Mouse (Mus musculus): ENCODE data around the gene Tenm2. TPM values are rescaled to one million over a fixed set of nuclear protein-coding genes. Genes with fewer than 3 reads are reported as not detected.

Tenm2 gene
- total RNA-seq, 2 experiments from 2014 or later, result 141 to 157 TPM

- no peak for DNase-seq
Observed at GRCm38 (mm10) chr11:36172520-36172919, 1063.2 kb downstream of the Tenm2 start.

GRCm38 (mm10) chr11:36171991-36172390, 1063.8 kb downstream of the Tenm2 start:
- no peak for DNase-seq

GRCm38 (mm10) chr11:36171221-36171620, 1064.5 kb downstream of the Tenm2 start:
- DNase-seq, result no peak

GRCm38 (mm10) chr11:36169738-36170137, 1066.0 kb downstream of the Tenm2 start:
- no peak for DNase-seq

DNA sequence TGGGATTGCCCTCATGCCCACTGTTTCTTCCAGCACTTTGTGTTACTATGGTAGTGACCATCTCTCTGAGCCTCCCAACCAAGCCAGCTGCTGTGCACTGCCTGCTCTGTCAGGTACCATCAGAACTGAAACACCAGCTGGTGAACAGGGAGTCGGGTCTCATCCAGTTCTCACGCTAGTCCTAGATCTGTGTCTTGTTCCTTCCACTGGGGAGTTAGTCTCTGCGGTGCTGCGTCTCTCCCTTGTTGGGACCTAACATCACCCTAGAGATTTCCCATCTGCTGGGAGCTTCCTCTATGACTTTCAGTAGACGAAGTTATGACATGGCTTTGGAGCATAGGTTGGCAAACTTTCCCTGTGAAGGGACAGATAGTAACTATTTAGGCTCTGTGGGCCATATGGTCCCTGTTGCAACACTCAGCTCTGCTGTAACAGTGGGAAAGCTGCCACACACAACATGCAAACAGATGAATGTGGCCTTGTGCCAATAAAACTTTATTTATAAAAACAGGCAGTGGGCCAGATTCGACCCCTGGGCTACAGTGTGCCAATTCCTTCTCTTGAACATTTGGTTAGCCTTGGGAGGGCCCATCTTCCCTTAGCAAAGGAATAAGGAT, 1066.7 kb downstream of the Tenm2 start:
- DNase-seq, result peak in 1 of 2 experiments; percentile 42

- DNase-seq, result no peak
Observed at GRCm38 (mm10) chr11:36167766-36168318, 1067.9 kb downstream of the Tenm2 start.

DNA sequence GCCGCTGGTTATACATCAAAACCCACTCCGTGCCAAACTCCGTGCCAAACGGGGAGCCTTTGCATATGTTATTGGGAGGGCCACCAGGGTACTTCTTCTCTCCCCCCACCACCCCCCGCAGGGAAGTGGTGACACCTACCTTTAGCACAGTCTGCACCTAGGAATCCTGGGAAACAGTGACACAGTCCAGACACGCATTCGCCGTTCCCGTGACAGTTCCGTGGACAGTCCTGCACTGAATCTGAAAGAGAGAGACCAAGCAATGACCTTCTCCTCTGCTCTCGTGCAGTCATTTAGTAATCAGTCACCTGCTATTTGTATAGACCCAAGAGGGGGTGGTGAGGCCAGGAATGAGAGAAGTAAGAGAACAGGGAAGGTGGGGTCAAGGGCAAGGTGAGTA, 1072.2 kb downstream of the Tenm2 start:
- no peak for DNase-seq

GRCm38 (mm10) chr11:36161765-36162321, 1073.9 kb downstream of the Tenm2 start:
- DNase-seq, result no peak

DNA sequence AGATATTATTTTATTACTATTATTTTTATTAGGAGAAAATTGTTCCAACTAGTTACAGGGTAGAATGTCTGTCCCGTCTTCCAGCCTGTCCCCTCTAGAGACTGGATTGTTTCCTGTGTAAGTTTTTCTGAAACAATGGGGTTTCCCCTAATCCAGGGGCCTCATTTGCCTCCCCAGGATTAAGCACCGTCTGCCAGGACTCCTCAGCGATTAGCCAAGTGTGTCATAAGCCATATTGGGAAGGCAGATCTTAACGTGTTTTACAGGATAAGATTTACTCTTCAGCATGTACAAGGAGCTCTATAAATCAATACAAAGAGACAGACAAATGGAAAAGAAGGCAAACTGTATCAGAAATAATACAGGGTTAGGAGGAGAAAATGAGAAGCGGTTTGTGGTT, 1082.3 kb downstream of the Tenm2 start:
- no peak for DNase-seq

DNA sequence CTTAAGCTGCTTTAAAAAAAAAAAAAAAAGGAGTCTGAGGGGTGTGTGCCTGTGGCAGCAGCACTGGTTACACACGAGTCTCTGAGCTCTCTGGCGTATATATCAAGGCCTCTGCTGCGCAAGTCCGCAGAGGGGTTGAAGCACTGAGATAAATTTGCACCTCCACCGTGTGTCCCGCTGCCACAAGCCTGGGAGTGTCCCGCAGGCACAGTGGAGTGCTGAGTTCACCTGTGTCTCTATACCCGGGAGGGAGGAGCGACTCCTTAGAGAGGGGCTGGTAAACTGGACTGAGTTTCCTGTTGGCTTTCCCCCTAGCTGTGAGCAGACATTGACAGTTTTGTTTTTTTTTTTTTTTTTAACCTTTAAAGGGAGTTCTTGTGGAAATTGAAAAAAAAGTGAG, 1082.8 kb downstream of the Tenm2 start:
- no peak for DNase-seq

GRCm38 (mm10) chr11:36152226-36152625, 1083.5 kb downstream of the Tenm2 start:
- DNase-seq, result no peak

- DNase-seq, result no peak
Observed at GRCm38 (mm10) chr11:36149092-36149491, 1086.7 kb downstream of the Tenm2 start.

GRCm38 (mm10) chr11:36145057-36145456, 1090.7 kb downstream of the Tenm2 start:
- no peak for DNase-seq

DNA sequence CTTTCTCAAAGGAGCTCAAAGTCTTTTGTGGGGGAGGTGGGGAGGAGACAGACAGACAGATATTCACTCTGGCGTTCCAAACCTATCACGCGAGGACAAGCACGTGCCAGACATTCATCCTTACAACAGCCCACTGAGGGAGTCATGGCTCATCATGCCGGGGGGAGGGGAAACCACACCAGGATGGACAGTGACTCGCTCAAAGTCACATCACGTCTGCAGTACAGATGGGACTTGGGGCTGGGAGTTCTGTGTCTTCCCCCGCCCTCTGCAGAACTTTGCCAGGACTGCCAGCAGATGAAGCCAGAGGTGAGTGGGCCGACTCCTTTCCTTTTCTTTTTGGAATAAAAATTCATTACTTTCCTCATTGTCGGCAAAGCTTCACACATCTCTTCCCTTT, 1095.4 kb downstream of the Tenm2 start:
- peak in 1 of 2 experiments; percentile 20 for DNase-seq

DNA sequence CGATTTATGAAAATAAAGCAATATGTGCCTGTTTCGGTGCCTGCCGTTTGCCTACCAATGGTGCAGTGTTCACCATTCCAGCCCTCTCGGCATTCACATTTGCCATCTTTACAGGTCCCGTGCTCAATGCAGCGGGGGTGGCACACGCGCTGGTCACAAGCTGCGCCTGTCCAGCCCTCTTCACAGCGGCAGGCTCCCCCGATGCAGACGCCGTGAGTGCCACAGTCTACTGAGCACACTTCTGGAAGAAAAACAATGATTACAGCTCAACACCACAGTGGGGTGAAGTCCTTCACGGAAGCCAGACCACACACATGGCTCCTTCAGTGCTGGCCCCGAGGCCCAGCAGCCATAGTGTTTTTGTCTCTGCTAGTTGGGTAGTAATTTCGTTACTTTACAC, 1096.2 kb downstream of the Tenm2 start:
- no peak for DNase-seq

DNA sequence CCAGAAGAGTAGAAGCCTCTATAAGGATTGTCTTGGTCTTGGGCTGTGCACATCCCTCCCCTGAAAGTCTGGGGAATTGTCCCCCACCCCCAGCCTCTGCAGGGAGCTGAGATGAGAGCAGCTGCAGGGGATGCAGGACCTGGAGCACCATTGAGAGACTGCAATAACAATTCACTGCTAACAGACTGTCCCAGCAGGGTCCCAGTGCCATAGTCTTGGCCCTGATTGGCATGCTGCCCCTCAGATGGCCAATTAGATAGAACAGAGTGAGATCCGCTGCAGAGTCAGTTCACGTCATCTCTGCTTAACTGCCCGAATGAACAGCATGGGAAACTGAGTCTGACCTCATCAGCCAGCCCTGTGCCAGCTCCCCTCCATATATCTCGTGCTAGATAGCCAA, 1097.9 kb downstream of the Tenm2 start:
- no peak for DNase-seq

DNA sequence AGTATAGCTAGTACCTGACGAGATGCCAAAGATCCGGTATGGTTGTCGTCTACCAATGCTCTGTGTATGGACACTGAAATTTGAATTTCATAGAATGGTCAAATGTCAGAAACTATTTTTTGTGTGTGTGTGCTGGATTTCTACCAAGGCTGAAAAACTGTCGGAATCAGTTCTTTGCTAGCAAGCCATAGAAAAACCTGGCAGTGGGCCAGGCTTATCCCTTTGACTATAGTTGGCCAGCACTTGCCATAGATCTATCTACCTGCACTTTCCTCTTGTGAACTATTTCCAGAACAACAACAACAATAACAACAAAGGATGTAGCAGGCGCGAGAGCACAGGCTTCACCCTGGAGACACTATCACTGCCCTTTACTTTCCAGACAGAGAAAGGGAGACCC, 1098.5 kb downstream of the Tenm2 start:
- no peak for DNase-seq

DNA sequence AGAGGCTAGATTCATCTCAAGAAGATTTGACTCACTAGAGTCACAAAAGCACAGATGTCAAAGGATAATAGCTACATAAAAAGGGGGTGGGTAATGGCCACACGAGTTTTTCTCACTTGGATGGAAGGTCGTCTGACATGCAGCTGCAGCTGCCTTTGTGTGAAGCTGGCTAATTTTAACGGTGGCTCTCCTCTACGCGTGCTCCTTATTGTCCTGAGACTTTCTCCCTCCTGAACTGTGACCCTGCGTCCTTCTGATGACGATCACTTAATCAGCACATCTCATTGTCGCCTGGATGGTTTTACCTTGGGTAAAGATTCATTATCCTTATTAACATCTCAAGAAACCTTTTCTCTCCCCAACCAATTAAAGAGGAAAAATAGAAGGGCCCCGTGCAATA, 1101.1 kb downstream of the Tenm2 start:
- DNase-seq, result no peak

DNA sequence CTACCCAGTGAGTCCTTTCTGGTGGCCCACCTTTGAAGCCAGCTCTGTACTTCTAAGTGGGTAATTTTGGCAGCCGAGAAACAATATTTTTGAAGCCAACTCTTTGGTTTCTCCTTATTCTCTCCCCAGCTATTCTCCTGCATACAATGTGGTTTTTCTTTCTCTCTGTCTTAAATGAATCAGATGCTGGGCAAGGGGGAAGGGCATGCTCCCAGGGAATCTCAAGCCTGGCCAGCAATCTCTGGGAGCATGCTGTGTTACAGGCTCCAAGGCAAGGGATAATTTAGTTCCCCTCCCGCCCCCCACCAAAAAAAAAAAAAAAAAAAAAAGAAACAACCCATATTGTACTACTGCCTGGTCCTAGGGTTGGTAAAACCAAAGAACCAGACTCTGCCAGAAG, 1112.5 kb downstream of the Tenm2 start:
- no peak for DNase-seq

GRCm38 (mm10) chr11:36121410-36121929, 1114.3 kb downstream of the Tenm2 start:
- no peak for DNase-seq

- no peak for DNase-seq
Observed at GRCm38 (mm10) chr11:36120591-36121409, 1115.0 kb downstream of the Tenm2 start.

GRCm38 (mm10) chr11:36113326-36113725, 1122.4 kb downstream of the Tenm2 start:
- no peak for DNase-seq
